Mouse (Mus musculus) kidney, adult 8-10 months (tissue): ENCODE measurements around the gene 4933411K16Rik.

ENCODE experiments used
- DNase-seq, 2 experiments: peaks; one replicate each; pipeline ENCODE4 v3.0.0; 2022

The 4933411K16Rik gene

GRCm38 (mm10) chr19:42051948-42052347, at the start of gene 4933411K16Rik:
Gene 4933411K16Rik, plus strand, starts transcription at chr19:42052248.
- no peak for DNase-seq

DNA sequence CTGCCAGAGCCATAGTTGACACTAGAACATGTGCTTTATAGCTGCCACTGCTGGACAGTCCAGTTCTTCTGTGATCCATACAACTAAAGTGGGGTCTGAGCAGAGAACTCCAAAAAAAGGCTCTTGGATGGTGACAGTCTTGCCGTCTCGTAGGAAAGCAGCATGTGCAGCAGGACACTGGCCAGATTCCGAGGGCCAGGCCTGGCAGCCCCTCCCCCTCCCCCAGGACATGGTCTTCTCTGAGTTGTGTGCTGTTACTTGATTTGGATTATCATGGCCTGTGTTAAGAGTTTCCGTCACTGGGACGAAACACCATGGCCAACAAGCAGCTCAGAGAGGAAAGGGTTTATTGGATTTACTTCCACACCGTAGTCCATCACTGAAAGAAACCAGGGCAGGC, 47.8 kb upstream of the 4933411K16Rik start:
- DNase-seq: no peak

DNA sequence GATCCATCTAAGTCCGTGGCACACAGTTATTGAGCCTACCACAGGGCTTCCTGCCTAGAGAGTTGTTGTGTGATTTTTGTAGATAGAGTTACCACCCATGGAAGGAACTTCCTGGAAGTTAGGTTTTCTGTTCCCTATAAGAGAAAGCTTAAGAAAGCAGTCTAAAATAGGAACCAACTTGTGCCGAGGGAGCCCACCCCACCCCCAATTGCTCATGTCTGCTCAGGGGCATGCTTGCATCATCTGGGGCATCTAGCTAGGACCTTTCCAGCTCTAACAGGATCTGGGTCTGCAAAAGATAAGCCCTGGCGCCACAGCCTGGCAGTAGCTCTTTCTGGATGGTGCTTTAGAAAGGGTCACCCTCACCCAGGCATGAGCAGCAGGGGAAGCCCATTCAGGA, 46.4 kb upstream of the 4933411K16Rik start:
- DNase-seq: no peak

DNA sequence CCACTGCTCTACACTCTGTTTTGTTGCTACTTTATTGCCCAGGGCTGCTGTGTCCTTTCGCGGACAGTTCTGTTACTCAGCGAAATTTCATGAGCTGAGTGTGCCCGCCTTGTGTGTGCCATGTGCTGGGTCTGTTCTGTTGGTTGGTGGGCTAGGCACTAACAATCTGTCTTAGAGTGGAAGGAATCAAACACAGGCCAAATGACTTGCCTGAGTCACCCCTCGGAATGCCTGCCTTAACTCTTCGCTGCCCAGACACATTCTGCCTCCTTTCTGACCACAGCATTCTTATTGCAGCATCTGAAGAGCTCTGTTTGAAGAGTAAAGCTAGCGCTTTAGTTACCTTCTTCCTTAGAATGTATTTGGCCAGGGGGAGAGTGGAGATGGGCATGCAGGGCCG, 45.5 kb upstream of the 4933411K16Rik start:
- DNase-seq: no peak

- DNase-seq: no peak
Measured at GRCm38 (mm10) chr19:42008586-42008985, 43.5 kb upstream of the 4933411K16Rik start.

DNA sequence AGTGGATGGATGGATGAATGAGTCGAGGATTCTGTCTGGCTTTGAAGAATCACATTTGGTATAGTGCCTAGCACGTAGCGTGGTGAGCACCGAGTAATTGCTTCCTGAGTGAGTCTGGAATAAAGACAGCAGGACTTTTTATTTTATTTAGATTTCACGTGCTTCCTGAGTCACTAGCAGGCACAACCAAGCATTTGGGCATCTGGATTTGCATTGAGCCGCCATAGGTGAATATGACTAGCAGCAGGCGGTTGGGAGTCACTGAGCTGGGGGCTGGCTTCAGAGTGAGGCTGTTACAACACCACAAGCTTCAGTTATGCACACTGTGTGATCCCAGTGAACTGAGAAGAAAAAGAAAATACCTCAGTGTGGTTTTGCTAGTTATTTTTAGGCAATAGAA, 43.0 kb upstream of the 4933411K16Rik start:
- DNase-seq: no peak

GRCm38 (mm10) chr19:42010436-42010835, 41.6 kb upstream of the 4933411K16Rik start:
- DNase-seq: no peak

- DNase-seq: no peak
Measured at GRCm38 (mm10) chr19:42011123-42011522, 40.9 kb upstream of the 4933411K16Rik start.

DNA sequence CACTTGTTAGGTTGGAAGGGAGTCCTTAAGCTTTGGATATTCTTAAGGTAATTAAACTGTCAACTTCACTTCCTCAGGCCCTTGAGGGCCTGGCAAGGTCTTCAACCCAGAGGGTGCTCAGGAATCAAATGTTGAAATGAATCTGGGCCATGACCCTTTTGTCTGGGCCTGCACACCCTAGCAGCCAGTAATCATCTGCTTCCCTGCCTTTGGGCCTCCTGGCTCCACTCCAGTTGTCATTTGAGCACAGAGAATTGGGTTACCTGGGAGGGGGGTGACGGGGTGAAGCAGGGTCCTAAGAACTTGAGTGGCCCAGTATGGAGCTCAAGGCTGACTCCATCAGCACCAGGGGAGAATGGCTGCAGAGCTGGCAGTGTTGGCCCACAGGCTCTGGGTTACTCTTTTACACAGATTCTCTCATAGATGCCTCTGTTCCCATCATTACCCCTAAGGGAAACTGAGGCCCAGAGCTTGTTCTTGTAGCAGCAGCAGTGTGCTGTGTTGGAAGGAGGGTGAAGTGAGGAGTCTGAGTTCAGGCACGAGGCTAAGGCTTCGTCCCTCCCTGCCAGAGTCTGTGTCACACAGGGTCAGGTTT, 37.7 kb upstream of the 4933411K16Rik start:
- DNase-seq: no peak

DNA sequence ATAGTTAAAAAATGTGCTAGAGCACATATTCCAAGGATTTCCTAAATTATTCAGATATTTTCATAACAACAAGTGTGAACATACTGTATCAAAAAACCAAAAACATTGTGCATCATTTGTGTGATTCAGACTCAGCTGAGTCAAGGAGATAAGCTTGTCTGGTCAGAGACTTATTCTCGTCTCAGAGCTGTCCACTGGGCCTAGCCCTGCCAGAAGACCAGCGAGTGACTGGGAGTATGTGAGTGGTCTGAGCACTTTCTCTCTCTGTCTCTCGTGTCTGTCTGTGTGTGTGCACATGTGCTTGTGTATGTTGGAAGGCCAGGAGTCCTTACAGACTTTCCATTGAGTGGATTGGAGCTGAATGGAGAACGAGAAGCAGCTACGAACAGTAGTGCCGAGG, 37.0 kb upstream of the 4933411K16Rik start:
- DNase-seq: no peak

DNA sequence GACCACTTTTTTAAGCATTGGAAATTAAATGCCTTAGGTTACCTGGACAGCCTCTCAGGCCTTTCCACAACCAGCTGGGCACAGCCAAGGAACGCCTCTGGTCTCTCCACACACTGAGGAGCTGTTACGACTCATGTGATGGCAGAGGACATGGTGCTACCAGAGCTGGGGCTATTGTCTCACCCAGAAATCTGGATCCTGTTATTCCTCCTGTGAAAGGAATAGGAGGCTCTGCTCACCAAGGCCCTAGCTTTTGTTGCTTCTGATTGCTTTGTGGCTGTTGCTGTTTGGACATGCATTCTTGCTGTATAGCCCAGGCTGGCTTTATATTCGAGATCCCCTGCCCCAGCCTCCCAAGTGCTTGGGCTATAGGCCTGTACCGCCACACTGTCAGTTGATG, 35.8 kb upstream of the 4933411K16Rik start:
- DNase-seq: no peak

DNA sequence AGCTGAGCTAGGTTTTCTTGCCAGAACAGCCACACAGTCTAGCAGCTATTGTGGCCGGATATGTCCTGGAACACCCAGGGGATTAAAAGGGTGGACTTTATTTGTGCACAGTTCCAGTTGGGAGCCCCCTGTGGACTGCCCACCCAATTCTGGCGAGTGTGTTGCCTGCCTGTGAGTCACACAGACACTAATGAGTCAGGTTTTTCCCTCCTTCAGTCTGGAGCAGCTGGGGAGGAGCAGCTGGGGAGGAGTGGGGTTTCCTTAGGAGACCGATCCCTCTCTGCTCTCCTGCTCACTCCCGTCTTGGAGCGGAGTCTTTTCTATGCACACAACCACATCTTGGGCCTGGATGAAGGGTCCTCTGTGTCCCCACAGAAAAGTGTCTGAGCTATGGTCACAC, 35.2 kb upstream of the 4933411K16Rik start:
- DNase-seq: no peak

GRCm38 (mm10) chr19:42017399-42018247, 34.4 kb upstream of the 4933411K16Rik start:
- no peak for DNase-seq

- DNase-seq: no peak
Measured at GRCm38 (mm10) chr19:42019011-42019522, 33.0 kb upstream of the 4933411K16Rik start.

- DNase-seq: no peak
Measured at GRCm38 (mm10) chr19:42021681-42022541, 30.1 kb upstream of the 4933411K16Rik start.

- no peak for DNase-seq
Measured at GRCm38 (mm10) chr19:42022542-42022848, 29.6 kb upstream of the 4933411K16Rik start.

- peak; percentile 64 to 88 for DNase-seq
Measured at GRCm38 (mm10) chr19:42026158-42026557, 25.9 kb upstream of the 4933411K16Rik start.

- no peak for DNase-seq
Measured at GRCm38 (mm10) chr19:42031112-42031511, 20.9 kb upstream of the 4933411K16Rik start.

DNA sequence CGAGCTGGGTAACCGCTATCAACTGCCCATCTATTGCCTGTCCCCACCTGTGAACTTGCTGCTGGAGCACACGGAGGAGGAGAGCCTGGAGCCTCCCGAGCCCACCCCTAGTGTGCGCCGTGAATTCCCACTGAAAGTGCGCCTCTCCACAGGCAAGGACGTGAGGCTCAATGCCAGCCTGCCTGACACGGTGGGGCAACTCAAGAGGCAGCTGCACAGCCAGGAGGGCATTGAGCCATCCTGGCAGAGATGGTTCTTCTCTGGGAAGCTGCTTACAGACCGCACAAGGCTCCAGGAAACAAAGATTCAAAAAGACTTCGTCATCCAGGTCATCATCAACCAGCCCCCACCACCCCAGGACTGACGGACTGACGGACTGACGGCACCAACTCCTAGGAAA, 18.4 kb upstream of the 4933411K16Rik start:
- no peak for DNase-seq

GRCm38 (mm10) chr19:42034146-42034775, 17.8 kb upstream of the 4933411K16Rik start:
- no peak for DNase-seq

GRCm38 (mm10) chr19:42034881-42035455, 17.1 kb upstream of the 4933411K16Rik start:
- DNase-seq: no peak

GRCm38 (mm10) chr19:42035456-42036248, 16.4 kb upstream of the 4933411K16Rik start, which contains the start of gene Ankrd2:
Gene Ankrd2, plus strand, starts transcription at chr19:42036000.
- peak; percentile 93 to 95 for DNase-seq
